Mouse (Mus musculus) C2C12 (cell line): ENCODE measurements around the gene Myh7b. TPM values are rescaled to one million over a fixed set of nuclear protein-coding genes. Genes with fewer than 3 reads are reported as not detected.

ENCODE experiments used
- H3K27me3 ChIP-seq: one replicate; pipeline ENCODE4 v1.6.1; 2011; ENCODE audit not compliant: control insufficient read depth, insufficient read depth, insufficient read length
- H3K36me3 ChIP-seq: one replicate; pipeline ENCODE4 v1.6.1; 2011; ENCODE audit not compliant: control insufficient read depth, insufficient read depth
- H3K4me3 ChIP-seq: one replicate; pipeline ENCODE4 v1.5.1; 2011; ENCODE audit warnings: mild to moderate bottlenecking, control low read depth; ENCODE audit not compliant: poor library complexity, insufficient read depth, severe bottlenecking
- H3K79me2 ChIP-seq: one replicate; pipeline ENCODE4 v1.6.1; 2011; ENCODE audit not compliant: control insufficient read depth, insufficient read depth
- H3K79me3 ChIP-seq: one replicate; pipeline ENCODE4 v1.6.1; 2011; ENCODE audit warnings: low read depth, control low read depth
- H3ac ChIP-seq: one replicate; pipeline ENCODE3; 2011; ENCODE audit warnings: low read depth; ENCODE audit not compliant: control insufficient read depth, insufficient read length
- CEBPB ChIP-seq: IDR thresholded peaks from one replicate; pipeline ENCODE4 v1.6.1; 2011; ENCODE audit warnings: low read depth, mild to moderate bottlenecking, control low read depth, moderate library complexity
- CTCF ChIP-seq: IDR thresholded peaks from one replicate; pipeline ENCODE4 v1.5.1; 2011; ENCODE audit not compliant: control insufficient read depth, insufficient read depth, insufficient read length
- FOSL1 ChIP-seq: IDR thresholded peaks from one replicate; pipeline ENCODE4 v1.8.0; 2011; ENCODE audit warnings: mild to moderate bottlenecking, low read length; ENCODE audit not compliant: poor library complexity, insufficient read depth, severe bottlenecking
- MAX ChIP-seq: IDR thresholded peaks from one replicate; pipeline ENCODE4 v1.6.1; 2011; ENCODE audit warnings: mild to moderate bottlenecking, control low read depth
- MYOD1 ChIP-seq: IDR thresholded peaks from one replicate; pipeline ENCODE4 v1.6.1; 2011; ENCODE audit warnings: low read depth; ENCODE audit not compliant: control insufficient read depth, insufficient read length
- MYOG ChIP-seq: IDR thresholded peaks from one replicate; pipeline ENCODE4 v1.6.1; 2011; ENCODE audit not compliant: control insufficient read depth, insufficient read length; ENCODE audit errors: extremely low read depth
- USF1 ChIP-seq: IDR thresholded peaks from one replicate; pipeline ENCODE4 v1.6.1; 2011; ENCODE audit warnings: low read depth, mild to moderate bottlenecking, control low read depth, moderate library complexity
- polyA plus RNA-seq: library from polyadenylated mRNA; unstranded; fragments of >200 nt; fragmentation: generic; extraction: Trizol; gene quantifications from one replicate; pipeline ENCODE4 v1.2.1, GENCODE M21; 2012; ENCODE audit warnings: missing spikeins

The Myh7b gene
- polyA plus RNA-seq, 1 experiment = 0.09 TPM

- Histone ChIP-seq H3K79me2 (no peaks in the 10 kb centered on the region), H3K36me3 (peaks cover 5% of the 10 kb centered on the region), H3K4me3 (no peak overlapping the region), H3ac (no peak overlapping the region), H3K27me3 (no peaks in the 10 kb centered on the region), H3K79me3 (no peaks in the 10 kb centered on the region)
- TF ChIP-seq MAX (no peak), CTCF (peak; percentile 73)
Measured at GRCm38 (mm10) chr2:155583927-155584530, 27.0 kb upstream of the Myh7b start.

DNA sequence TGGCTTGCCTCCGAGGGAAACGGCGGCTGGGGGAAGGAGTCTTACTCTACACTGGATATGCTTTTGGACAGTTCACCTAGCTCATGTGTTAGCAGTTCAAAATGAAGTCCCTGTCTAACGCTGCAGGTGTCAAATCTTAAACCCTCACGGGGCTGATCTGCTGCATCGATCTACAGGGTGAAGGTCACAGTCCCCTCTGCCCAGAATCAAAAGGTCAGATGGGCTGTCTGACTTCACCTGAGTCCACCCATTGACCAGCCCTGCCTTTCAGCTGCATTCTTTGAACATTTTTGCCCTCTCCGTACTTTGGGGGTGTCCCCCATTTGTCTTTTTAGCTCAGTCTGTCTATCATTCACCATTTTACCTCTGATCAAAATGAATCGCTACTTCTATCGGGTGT, 25.9 kb upstream of the Myh7b start:
- no peaks in the 10 kb centered on the region for H3K79me3 ChIP-seq
- H3K79me2 ChIP-seq = no peaks in the 10 kb centered on the region
- H3ac ChIP-seq = no peak overlapping the region
- TF ChIP-seq MYOG (no peak), USF1 (no peak), MYOD1 (no peak), FOSL1 (no peak), CEBPB (no peak), MAX (no peak), CTCF (no peak)
- H3K4me3 ChIP-seq = no peak overlapping the region
- H3K27me3 ChIP-seq = no peaks in the 10 kb centered on the region
- peaks cover 5% of the 10 kb centered on the region for H3K36me3 ChIP-seq

DNA sequence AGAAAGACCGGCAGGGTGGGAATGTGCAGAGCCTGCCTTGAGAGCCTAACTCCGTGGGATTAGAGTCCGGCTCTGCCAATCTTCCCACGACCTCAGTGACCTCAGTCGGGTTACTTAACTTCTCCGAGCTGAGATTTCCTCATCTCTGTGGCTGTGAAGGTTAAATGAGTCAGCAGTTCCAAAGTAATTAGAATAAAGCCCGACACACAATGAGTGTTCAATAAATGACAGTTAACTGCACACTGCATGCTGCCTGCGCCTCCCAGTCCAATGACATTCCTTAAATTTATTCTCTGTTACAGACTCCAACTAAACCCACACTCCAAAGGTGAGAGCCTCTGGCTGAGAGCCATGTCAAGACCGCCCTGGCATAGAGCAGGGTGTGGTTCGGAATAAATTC, 25.5 kb upstream of the Myh7b start:
- Histone ChIP-seq H3K79me3 (no peaks in the 10 kb centered on the region), H3ac (no peak overlapping the region), H3K4me3 (no peak overlapping the region), H3K79me2 (peaks cover under 1% of the 10 kb centered on the region), H3K27me3 (no peaks in the 10 kb centered on the region), H3K36me3 (peaks cover 5% of the 10 kb centered on the region)
- TF ChIP-seq MAX = no peak
- no peak for TF ChIP-seq MYOD1
- TF ChIP-seq CEBPB = no peak

GRCm38 (mm10) chr2:155588136-155588535, 22.9 kb upstream of the Myh7b start:
- H3ac ChIP-seq = no peak overlapping the region
- no peaks in the 10 kb centered on the region for H3K79me3 ChIP-seq
- H3K79me2 ChIP-seq = peaks cover 16% of the 10 kb centered on the region
- no peaks in the 10 kb centered on the region for H3K27me3 ChIP-seq
- no peak for TF ChIP-seq MAX
- TF ChIP-seq CTCF = no peak
- no peak for TF ChIP-seq CEBPB
- TF ChIP-seq USF1 = no peak
- no peak for TF ChIP-seq FOSL1
- no peak for TF ChIP-seq MYOD1
- TF ChIP-seq MYOG = no peak
- peaks cover 5% of the 10 kb centered on the region for H3K36me3 ChIP-seq
- no peak overlapping the region for H3K4me3 ChIP-seq

GRCm38 (mm10) chr2:155589521-155589920, 21.5 kb upstream of the Myh7b start:
- Histone ChIP-seq H3K4me3 (no peak overlapping the region), H3K79me3 (no peaks in the 10 kb centered on the region), H3K27me3 (no peaks in the 10 kb centered on the region), H3K79me2 (peaks cover 16% of the 10 kb centered on the region), H3ac (no peak overlapping the region), H3K36me3 (peaks cover 5% of the 10 kb centered on the region)
- no peak for TF ChIP-seq MYOD1
- TF ChIP-seq MYOG = no peak
- no peak for TF ChIP-seq CTCF
- no peak for TF ChIP-seq CEBPB
- TF ChIP-seq FOSL1 = no peak
- TF ChIP-seq USF1 = no peak
- TF ChIP-seq MAX = no peak

DNA sequence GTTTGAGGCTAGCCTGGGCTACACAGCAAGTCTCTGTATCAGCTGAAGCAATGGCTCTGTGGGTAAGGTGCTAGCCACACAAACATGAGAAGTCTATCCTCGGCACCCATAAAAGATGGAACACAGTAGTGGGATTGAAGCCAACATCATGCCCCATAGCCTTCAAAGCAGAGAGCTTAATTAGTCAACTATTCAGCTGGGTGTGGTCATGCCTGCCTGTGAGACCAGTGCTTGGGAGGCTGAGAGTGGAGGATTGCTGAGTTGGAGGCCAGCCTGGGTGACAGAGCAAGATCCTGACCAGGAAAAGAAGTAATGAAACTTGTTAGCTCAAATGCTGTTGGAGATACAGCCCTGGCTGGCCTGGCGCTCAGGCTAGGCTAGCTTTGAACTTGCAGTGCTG, 20.1 kb upstream of the Myh7b start:
- H3K79me3 ChIP-seq = no peaks in the 10 kb centered on the region
- H3ac ChIP-seq = no peak overlapping the region
- peaks cover 5% of the 10 kb centered on the region for H3K36me3 ChIP-seq
- peaks cover 4% of the 10 kb centered on the region for H3K27me3 ChIP-seq
- H3K4me3 ChIP-seq = no peak overlapping the region
- H3K79me2 ChIP-seq = peaks cover 16% of the 10 kb centered on the region
- TF ChIP-seq CEBPB (no peak), MAX (no peak), MYOD1 (no peak), USF1 (no peak)

DNA sequence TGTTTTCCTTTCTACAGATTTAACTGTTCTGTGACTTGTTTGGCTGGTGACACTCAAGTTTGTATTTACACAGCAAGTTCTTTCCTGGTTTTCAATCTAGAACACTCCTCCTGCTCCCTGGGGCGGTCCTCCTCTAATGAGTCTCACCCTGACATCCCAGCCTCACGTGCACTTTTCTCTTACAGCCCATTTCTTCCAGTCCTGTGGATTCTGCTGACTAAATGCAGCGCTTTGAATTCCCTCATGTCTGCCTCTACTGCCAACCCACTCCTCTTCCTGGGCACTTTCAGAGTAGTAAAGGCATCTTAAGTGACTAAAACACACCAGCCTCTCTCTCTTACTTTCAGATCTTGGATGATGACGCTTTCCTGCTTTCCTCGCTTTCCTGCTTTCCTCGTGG, 19.3 kb upstream of the Myh7b start:
- Histone ChIP-seq H3K79me3 (no peaks in the 10 kb centered on the region), H3ac (peak overlapping the region; percentile 45), H3K4me3 (peak overlapping the region; percentile 63), H3K27me3 (peaks cover 5% of the 10 kb centered on the region), H3K79me2 (peaks cover 16% of the 10 kb centered on the region), H3K36me3 (peaks cover 4% of the 10 kb centered on the region)
- TF ChIP-seq USF1 (no peak), FOSL1 (no peak), MAX (no peak), CTCF (no peak), CEBPB (no peak), MYOG (no peak), MYOD1 (no peak)
